Mouse (Mus musculus): ENCODE results near the gene Fbxw16.
"Not testable (repeated sequence)": the region's sequence is repeated elsewhere in the genome, so short reads cannot be mapped to it uniquely, and the experiment has no call there.

The Fbxw16 gene

GRCm38 (mm10) chr9:109449040-109449439, at the start of gene Fbxw16:
Fbxw16 (minus strand) TSS chr9:109449140.
- DNase-seq (ENCODE audit: low spot score), result no peak

GRCm38 (mm10) chr9:109495775-109496174, 46.8 kb upstream of the Fbxw16 start, which contains the start of gene Fbxw19:
Fbxw19 (minus strand) TSS chr9:109495875.
- not testable (repeated sequence) for DNase-seq (ENCODE audit: low spot score)

GRCm38 (mm10) chr9:109432956-109433355, 16.0 kb downstream of the Fbxw16 start:
- no peak for DNase-seq (ENCODE audit: low spot score)

- DNase-seq (ENCODE audit: low spot score), result not testable (repeated sequence)
Observed at GRCm38 (mm10) chr9:109404196-109404595, 44.7 kb downstream of the Fbxw16 start, which contains the start of gene Fbxw22. Fbxw22 (minus strand) TSS chr9:109404296.
